Mouse (Mus musculus) limb, embryonic 13.5 days (tissue): ENCODE results near the gene Hnrnpc. TPM values are rescaled to one million over a fixed set of nuclear protein-coding genes. Genes with fewer than 3 reads are reported as not detected.

ENCODE experiments used
- ATAC-seq: fragments of 200-750 bp; cut with Nextera tagmentation; 2 replicates; pipeline ENCODE4 v1.8.0; 2017; ENCODE audit warnings: low read depth, moderate number of reproducible peaks, moderate TSS enrichment; ENCODE audit not compliant: low FRiP score
- H3K27ac ChIP-seq: fragments of 300-500 bp; sonication (generic); 2 replicates; pipeline ENCODE4 v1.5.1; 2015; ENCODE audit warnings: inconsistent platforms, mild to moderate bottlenecking, moderate library complexity
- H3K27me3 ChIP-seq: fragments of 300-500 bp; sonication (generic); 2 replicates; pipeline ENCODE4 v1.6.1; 2015; ENCODE audit warnings: mild to moderate bottlenecking, inconsistent platforms
- H3K36me3 ChIP-seq: fragments of 300-500 bp; sonication (generic); 2 replicates; pipeline ENCODE4 v1.6.1; 2015; ENCODE audit warnings: inconsistent platforms, mild to moderate bottlenecking, moderate library complexity
- H3K4me1 ChIP-seq: fragments of 300-500 bp; sonication (generic); 2 replicates; pipeline ENCODE4 v1.6.1; 2015; ENCODE audit warnings: inconsistent platforms
- H3K4me2 ChIP-seq: fragments of 300-500 bp; sonication (generic); replicated peaks from 2 replicates; pipeline ENCODE4 v1.6.1; 2015; ENCODE audit warnings: inconsistent platforms, mild to moderate bottlenecking, moderate library complexity
- H3K4me3 ChIP-seq: fragments of 300-500 bp; sonication (generic); 2 replicates; pipeline ENCODE4 v1.5.1; 2015; ENCODE audit warnings: moderate library complexity, mild to moderate bottlenecking, inconsistent platforms
- H3K9ac ChIP-seq: fragments of 300-500 bp; sonication (generic); 2 replicates; pipeline ENCODE4 v1.6.1; 2015; ENCODE audit warnings: mild to moderate bottlenecking, inconsistent platforms
- H3K9me3 ChIP-seq: fragments of 300-500 bp; sonication (generic); 2 replicates; pipeline ENCODE4 v1.6.1; 2016; ENCODE audit warnings: inconsistent platforms
- WGBS: fragments of 180-500 bp; shearing (Covaris S2); methylation state at CpG from one replicate; pipeline ENCODE4 v1.1.7; 2015; 5-methylcytosine and 5-hydroxymethylcytosine counted together
- polyA plus RNA-seq: library from polyadenylated mRNA; unstranded; fragments of >200 nt; fragmentation: Nextera tagmentation; extraction: Ambion mirVana; gene quantifications from 2 replicates; pipeline ENCODE4 v1.2.1, GENCODE M21; 2015

Gene Hnrnpc
- polyA plus RNA-seq, 1 experiment from 2014 or later: 759 TPM

DNA sequence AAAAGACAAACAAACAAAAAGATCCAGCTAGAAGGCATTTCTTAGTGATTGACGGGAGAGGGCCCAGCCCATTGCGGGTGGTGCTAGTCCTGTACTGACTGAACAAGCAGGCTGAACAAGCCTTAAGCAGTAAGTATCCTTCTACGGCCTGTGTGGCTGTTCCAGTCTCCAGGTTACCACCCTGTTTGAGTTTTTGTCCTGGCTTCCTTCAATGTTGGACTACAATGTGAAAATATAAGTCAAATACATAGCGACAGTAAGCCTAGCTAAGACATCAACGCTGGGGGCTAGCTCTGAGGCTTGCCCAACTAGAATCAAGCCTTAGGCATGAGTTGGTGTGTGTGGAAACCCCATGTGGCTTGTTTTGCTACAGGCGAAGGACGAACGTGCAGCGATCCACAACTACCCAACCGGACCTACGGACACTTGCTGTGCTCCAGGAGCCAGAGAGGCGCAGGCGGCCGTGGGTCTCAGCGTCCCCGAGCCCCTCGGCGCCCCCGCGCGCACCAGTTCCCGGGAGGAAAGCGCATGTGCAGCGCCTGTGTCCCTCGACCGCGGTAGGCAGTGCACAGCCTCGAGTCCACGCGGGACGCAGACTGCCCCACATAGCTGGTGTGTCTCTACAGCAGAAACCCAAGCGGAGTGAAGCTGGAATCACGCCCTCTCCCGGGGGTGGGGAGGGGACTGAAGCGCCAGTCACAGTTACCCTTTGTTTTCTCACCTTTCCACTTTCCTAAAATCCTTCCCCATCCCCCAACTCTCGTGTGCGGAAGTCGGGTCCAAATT, 15.2 kb upstream of the Hnrnpc start:
- ATAC-seq: peak; percentile 83
- H3K4me2 ChIP-seq: peak overlapping the region; percentile 90
- 0 out of 2 replicates have a peak, but pooled peaks cover 3% of the 10 kb centered on the region for H3K4me1 ChIP-seq
- peak overlapping the region; percentile 57 for H3K4me3 ChIP-seq
- H3K27ac ChIP-seq: peak overlapping the region; percentile 80
- WGBS: under 1% methylated on average over 38 of the region's 38 CpGs
- peak overlapping the region; percentile 75 for H3K9ac ChIP-seq
- H3K27me3 ChIP-seq: no peaks in the 10 kb centered on the region
- no peaks in the 10 kb centered on the region for H3K36me3 ChIP-seq
- H3K9me3 ChIP-seq: no peaks in the 10 kb centered on the region

DNA sequence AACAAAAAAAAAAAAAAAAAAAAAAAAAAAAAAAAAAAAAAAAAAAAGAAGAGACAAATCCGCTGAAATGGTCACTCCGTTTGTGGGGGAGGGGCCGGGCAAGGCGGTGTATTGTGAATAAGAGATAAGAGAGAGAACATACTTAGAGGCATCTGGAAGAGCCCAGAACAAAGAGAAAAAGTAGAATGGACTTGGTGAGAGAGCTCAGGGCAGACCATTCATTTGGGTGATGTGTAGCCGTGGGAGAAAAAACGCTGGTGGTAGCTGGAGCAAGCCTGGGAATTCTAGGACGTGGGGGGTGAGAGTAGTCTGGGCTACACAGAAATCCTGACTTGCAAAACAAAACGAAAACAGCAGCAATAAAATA, 14.6 kb upstream of the Hnrnpc start:
- Histone ChIP-seq H3K9me3 (no peaks in the 10 kb centered on the region), H3K9ac (peak overlapping the region; percentile 75; the same call in 1 of the 2 replicates), H3K27me3 (no peaks in the 10 kb centered on the region), H3K4me2 (peak overlapping the region; percentile 90), H3K4me3 (peak overlapping the region; percentile 57), H3K4me1 (0 out of 2 replicates have a peak, but pooled peaks cover 3% of the 10 kb centered on the region), H3K36me3 (no peaks in the 10 kb centered on the region), H3K27ac (peak overlapping the region; percentile 80; the same call in 1 of the 2 replicates)
- peak; percentile 18; the same call in 1 of the 2 replicates for ATAC-seq
- WGBS: 27% methylated on average over 8 of the region's 8 CpGs

DNA sequence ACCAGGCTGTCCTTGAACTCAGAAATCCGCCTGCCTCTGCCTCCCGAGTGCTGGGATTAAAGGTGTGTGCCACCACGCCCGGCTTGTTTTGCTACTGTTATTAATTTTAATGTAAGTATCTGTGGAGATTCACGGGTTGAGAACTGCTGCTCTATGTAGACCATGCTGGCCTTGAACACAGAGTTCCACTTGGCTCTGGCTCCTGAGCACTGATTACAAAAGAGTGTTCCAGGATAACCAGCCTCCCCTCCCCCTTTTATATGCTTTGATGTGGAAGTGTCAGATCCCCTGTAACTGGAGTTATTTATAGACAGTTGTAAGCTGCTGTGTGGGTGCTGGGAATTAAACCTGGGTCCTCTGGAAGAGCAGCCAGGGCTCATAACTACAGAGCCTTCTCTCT, 13.4 kb upstream of the Hnrnpc start:
- Histone ChIP-seq H3K4me1 (0 out of 2 replicates have a peak, but pooled peaks cover 3% of the 10 kb centered on the region), H3K4me2 (no peak overlapping the region), H3K36me3 (no peaks in the 10 kb centered on the region), H3K27me3 (no peaks in the 10 kb centered on the region), H3K4me3 (no peak overlapping the region), H3K9me3 (no peaks in the 10 kb centered on the region), H3K27ac (no peak overlapping the region), H3K9ac (no peak overlapping the region)
- 91% methylated on average over 5 of the region's 5 CpGs for WGBS
- ATAC-seq: no peak

DNA sequence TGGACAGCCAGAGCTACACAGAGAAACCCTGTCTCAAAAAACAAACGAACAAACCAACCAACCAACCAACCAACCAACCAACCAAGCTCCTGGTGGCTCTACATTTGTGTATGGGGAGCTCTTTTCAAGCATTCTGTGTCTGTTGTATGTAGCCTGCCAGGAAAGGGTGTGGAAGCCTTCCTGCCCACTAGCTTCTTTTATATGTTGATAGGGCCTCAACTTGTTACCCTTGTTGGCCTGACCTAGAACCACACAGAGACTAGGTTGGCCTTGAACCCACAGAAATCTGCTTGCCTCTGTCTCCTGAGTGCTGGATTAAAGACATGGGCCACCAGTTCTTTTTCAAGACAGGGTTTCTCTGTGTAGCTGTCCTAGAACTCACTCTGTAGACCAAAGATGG, 10.3 kb upstream of the Hnrnpc start:
- Histone ChIP-seq H3K27me3 (no peaks in the 10 kb centered on the region), H3K36me3 (no peaks in the 10 kb centered on the region), H3K27ac (no peak overlapping the region), H3K9me3 (no peaks in the 10 kb centered on the region), H3K4me3 (no peak overlapping the region), H3K9ac (no peak overlapping the region), H3K4me2 (no peak overlapping the region), H3K4me1 (0 out of 2 replicates have a peak, but pooled peaks cover 3% of the 10 kb centered on the region)
- ATAC-seq: no peak
- 80% methylated on average over 1 of the region's 1 CpGs for WGBS

DNA sequence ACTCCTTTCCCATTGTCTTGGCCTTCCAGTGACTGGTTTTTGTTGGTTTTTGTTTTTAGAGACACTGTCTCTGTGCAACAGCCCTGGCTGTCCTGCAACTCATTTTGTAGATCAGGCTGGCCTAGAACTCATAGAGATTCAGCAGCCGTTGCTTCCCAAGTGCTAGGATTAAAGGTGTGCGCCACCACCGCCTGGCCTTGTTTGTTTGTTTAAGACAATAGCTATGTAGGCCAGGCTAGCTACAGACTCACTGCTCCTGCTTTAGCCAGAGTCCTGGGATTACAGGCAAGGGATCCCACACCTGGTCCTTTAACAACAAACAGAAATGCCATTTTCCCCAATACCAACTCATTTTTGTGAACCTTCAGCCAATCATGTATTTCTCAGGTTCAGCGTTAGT, 6.5 kb upstream of the Hnrnpc start, which contains the start of gene Rpgrip1:
Gene Rpgrip1 (plus strand): TSS at position 359 of the 400 bp plus-strand sequence.
- Histone ChIP-seq H3K9me3 (no peaks in the 10 kb centered on the region), H3K4me2 (no peak within 1 kb of the TSS), H3K27me3 (no peaks in the 10 kb centered on the region), H3K4me1 (peaks cover 7% of the 10 kb centered on the region; the same call in 1 of the 2 replicates), H3K9ac (no peak within 1 kb of the TSS), H3K27ac (no peak within 1 kb of the TSS), H3K4me3 (no peak within 1 kb of the TSS), H3K36me3 (no peaks in the 10 kb centered on the region)
- 83% methylated on average over 4 of the region's 4 CpGs for WGBS
- ATAC-seq: no peak

DNA sequence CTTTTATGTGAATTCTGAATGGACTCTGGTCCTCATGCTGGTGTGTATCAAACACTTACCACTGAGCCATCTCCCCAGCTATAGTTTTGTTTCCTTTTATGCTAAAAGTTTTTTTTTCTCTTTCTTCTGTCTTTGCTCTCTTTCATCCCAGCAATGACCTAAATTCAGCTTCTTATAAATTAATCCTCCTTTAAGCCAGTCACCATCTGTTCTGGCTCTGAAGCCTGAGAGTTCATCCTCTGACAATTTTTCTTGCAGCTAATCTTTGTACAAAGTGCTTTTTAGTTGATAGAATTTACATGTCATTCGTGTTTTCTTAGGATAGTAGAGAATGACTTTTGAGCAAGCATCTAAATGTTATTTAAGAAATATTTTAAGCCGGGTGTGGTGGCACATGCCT, 4.2 kb upstream of the Hnrnpc start:
- Histone ChIP-seq H3K27me3 (no peaks in the 10 kb centered on the region), H3K4me1 (peaks cover 12% of the 10 kb centered on the region; the same call in 1 of the 2 replicates), H3K4me3 (no peak overlapping the region), H3K27ac (no peak overlapping the region), H3K36me3 (no peaks in the 10 kb centered on the region), H3K9ac (no peak overlapping the region), H3K4me2 (no peak overlapping the region), H3K9me3 (no peaks in the 10 kb centered on the region)
- no peak for ATAC-seq
- WGBS: 89% methylated on average over 2 of the region's 2 CpGs

DNA sequence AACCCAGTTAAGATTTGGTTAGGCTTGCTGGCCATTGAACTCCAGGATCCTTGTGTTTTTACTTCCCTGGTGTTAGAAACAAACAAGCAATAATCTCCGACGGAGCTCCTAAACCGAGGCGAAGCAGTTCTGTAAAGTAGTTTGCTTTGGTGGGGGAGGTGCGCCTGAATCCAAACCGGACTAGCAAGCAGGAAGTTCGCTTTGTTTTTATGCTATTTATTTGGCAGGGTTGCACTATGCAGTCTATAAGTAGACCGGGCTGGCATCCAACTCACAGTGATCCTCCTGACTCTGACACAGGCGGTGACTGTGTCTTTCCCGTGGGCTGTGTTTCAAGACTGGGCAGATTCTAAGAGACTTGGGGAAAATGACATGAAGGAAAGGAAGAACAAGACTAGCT, 2.9 kb upstream of the Hnrnpc start:
- Histone ChIP-seq H3K36me3 (peaks cover 5% of the 10 kb centered on the region), H3K9me3 (no peaks in the 10 kb centered on the region), H3K4me2 (peak overlapping the region; percentile 25), H3K4me3 (no peak overlapping the region), H3K27ac (peak overlapping the region; percentile 58), H3K4me1 (peaks cover 18% of the 10 kb centered on the region), H3K27me3 (no peaks in the 10 kb centered on the region), H3K9ac (no peak overlapping the region)
- no peak for ATAC-seq
- 13% methylated on average over 10 of the region's 10 CpGs for WGBS

DNA sequence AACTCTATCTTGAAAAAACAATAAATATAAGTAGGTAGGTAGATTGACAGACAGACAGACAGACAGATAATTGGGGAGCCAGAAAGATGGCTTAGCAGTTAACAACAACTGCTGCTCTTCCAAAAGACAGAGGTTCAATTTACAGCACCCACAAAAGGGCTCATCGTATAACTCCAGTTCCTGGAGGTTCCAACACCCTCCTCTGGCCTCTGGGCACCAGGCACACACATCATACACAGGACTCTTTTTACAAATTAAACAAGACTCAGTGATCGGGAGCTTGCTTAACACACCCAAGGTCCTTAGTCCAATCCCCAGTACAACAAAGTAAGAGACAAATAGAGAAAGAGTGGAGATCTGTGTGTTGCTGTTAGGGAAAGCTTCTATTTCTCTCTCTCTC, 1.5 kb upstream of the Hnrnpc start:
- no peak overlapping the region for H3K4me3 ChIP-seq
- H3K4me2 ChIP-seq: no peak overlapping the region
- no peak overlapping the region for H3K9ac ChIP-seq
- no peaks in the 10 kb centered on the region for H3K27me3 ChIP-seq
- no peak overlapping the region for H3K27ac ChIP-seq
- WGBS: 61% methylated on average over 2 of the region's 2 CpGs
- H3K9me3 ChIP-seq: no peaks in the 10 kb centered on the region
- H3K36me3 ChIP-seq: peaks cover 10% of the 10 kb centered on the region
- H3K4me1 ChIP-seq: peaks cover 30% of the 10 kb centered on the region
- ATAC-seq: no peak

DNA sequence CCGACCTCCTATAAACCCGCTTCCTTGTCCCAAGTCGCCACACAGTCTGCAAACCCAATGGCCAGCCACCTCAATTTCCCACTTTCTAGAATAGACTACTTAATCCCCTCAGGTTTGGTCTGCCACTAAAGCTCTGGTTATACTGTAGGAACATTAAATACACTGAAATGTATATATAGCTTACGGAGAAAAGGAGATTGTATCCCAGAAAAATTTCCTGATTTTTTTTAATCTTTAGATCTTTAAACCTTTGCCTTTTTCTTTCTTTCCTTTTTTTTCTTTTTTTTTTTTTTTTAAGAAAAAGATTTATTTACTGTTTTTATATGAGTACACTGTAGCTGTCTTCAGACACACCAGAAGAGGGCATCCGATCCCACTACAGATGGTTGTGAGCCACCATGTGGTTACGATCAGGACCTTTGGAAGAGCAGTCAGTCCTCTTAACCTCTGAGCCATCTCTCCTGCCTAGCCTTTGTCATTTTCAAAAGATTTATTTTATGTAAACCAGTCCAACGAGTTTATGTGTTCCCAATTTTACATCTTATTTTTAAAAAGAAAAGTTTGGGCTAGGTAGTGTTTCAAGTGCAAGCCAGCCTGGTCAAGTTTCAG, 953 bp upstream of the Hnrnpc start:
- Histone ChIP-seq H3K36me3 (peaks cover 10% of the 10 kb centered on the region), H3K4me3 (peak overlapping the region; percentile 43), H3K27ac (peak overlapping the region; percentile 88), H3K4me1 (peaks cover 35% of the 10 kb centered on the region), H3K9me3 (no peaks in the 10 kb centered on the region), H3K4me2 (peak overlapping the region; percentile 67), H3K27me3 (no peaks in the 10 kb centered on the region), H3K9ac (peak overlapping the region; percentile 66)
- no peak for ATAC-seq
- 32% methylated on average over 7 of the region's 7 CpGs for whole genome bisulfite sequencing

DNA sequence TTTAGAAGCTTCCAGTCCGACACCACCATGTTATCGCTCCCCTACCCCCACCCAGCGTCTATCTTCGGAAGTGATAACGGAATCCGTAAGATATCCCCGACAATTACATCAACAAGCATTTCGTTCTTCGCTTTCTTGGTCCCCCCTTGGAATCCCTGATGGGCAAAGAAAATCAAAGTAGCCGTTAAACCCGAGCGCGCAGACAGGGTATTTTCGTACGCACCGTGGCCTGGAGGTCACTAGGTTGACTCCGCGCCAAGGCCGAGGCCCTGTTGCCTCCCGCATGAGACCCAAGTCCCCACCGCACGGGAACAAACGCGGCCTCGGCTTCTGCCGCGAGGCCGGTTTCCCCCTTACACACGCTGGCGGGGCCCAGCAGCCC, 363 bp downstream of the Hnrnpc start:
- peak overlapping the region; percentile 98 for H3K4me3 ChIP-seq
- H3K4me2 ChIP-seq: peak overlapping the region; percentile 79
- H3K27me3 ChIP-seq: no peaks in the 10 kb centered on the region
- ATAC-seq: no peak
- WGBS: under 1% methylated on average over 30 of the region's 30 CpGs
- peaks cover 10% of the 10 kb centered on the region for H3K36me3 ChIP-seq
- peaks cover 43% of the 10 kb centered on the region for H3K4me1 ChIP-seq
- H3K9ac ChIP-seq: peak overlapping the region; percentile 98
- H3K27ac ChIP-seq: peak overlapping the region; percentile 96
- no peaks in the 10 kb centered on the region for H3K9me3 ChIP-seq

DNA sequence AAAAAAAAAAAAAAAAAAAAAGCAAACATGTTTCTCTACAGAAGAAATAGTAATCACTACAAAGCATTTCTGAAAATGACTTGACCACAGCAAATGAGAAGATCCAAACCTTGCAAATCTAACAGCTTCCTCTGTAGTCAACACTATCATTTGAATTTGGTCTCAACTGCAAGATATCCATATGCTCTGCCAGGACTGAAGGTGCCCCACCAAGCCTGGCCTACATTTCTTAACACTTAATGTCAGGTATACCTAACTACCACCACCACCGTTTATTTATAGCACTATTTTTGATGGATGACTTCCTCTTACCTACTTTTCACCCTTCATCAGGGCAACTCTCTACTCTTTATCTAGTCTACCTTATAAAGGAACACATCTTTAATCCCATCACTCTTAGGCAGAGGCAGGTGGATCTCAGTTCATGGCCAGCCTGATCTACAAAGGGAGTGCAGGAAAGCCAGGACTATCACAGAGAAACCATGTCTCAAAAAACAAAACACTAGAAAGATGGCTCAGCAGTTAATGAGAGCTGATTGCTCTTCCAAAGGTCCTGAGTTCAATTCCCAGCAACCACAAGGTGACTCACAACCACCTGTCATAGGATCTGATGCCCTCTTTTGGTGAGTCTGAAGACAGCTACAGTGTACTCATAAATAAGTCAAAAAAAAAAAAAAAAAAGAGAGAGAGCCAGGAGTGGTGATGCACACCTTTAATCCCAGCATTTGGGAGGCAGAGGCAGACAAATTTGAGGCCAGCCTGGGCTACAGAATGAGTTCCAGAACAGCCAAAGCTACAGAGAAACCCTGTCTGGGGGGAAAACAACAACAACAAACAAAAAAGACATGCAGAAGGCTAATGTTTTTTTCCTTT, 2.3 kb downstream of the Hnrnpc start:
- peak overlapping the region; percentile 98 for H3K4me3 ChIP-seq
- WGBS: 74% methylated on average over 1 of the region's 1 CpGs

More for the DNA sequence above, 2.3 kb downstream of the Hnrnpc start:
- Histone ChIP-seq H3K4me1 (peaks cover 42% of the 10 kb centered on the region), H3K27me3 (no peaks in the 10 kb centered on the region), H3K9ac (no peak overlapping the region), H3K36me3 (peaks cover 18% of the 10 kb centered on the region), H3K4me2 (peak overlapping the region; percentile 79), H3K9me3 (no peaks in the 10 kb centered on the region), H3K27ac (no peak overlapping the region)
- no peak for ATAC-seq
